Mouse (Mus musculus) embryonic facial prominence, embryonic 13.5 days (tissue): Measurements from ENCODE around the gene Smg6. TPM values are rescaled to one million over a fixed set of nuclear protein-coding genes. Genes with fewer than 3 reads are reported as not detected.

Experiments used
- ATAC-seq: fragments of 200-750 bp; cut with Nextera tagmentation; 2 replicates; pipeline ENCODE4 v1.8.0; 2017; ENCODE audit warnings: low read depth; ENCODE audit not compliant: insufficient number of reproducible peaks, insufficient read depth, low FRiP score, low TSS enrichment
- H3K27ac ChIP-seq: fragments of 300-500 bp; sonication (generic); 2 replicates; pipeline ENCODE4 v1.5.1; 2015; ENCODE audit warnings: moderate library complexity, mild to moderate bottlenecking, inconsistent platforms
- H3K27me3 ChIP-seq: fragments of 300-500 bp; sonication (generic); 2 replicates; pipeline ENCODE4 v1.6.1; 2015; ENCODE audit warnings: mild to moderate bottlenecking, inconsistent platforms
- H3K36me3 ChIP-seq: fragments of 300-500 bp; sonication (generic); 2 replicates; pipeline ENCODE4 v1.6.1; 2015; ENCODE audit warnings: mild to moderate bottlenecking, inconsistent platforms
- H3K4me1 ChIP-seq: fragments of 300-500 bp; sonication (generic); 2 replicates; pipeline ENCODE4 v1.6.1; 2015; ENCODE audit warnings: inconsistent platforms
- H3K4me2 ChIP-seq: fragments of 300-500 bp; sonication (generic); 2 replicates; pipeline ENCODE4 v1.6.1; 2015; ENCODE audit warnings: moderate library complexity, mild to moderate bottlenecking, inconsistent platforms
- H3K4me3 ChIP-seq: fragments of 300-500 bp; sonication (generic); 2 replicates; pipeline ENCODE4 v1.5.1; 2015; ENCODE audit warnings: mild to moderate bottlenecking, inconsistent platforms
- H3K9ac ChIP-seq: fragments of 300-500 bp; sonication (generic); 2 replicates; pipeline ENCODE4 v1.6.1; 2015; ENCODE audit warnings: mild to moderate bottlenecking, inconsistent platforms
- H3K9me3 ChIP-seq: fragments of 300-500 bp; sonication (generic); 2 replicates; pipeline ENCODE4 v1.6.1; 2016; ENCODE audit warnings: inconsistent platforms
- WGBS: fragments of 180-500 bp; shearing (Covaris S2); methylation state at CpG from one replicate; pipeline ENCODE4 v1.1.7; 2015; ENCODE audit warnings: mixed read lengths; 5-methylcytosine and 5-hydroxymethylcytosine counted together
- microRNA counts: library from miRNA; unstranded; fragments of <30 nt; microRNA quantifications from one replicate; lab custom pipeline; 2016
- microRNA-seq: library from miRNA; unstranded; fragments of <30 nt; microRNA quantifications from one replicate; pipeline ENCODE4, GENCODE M21; 2016
- polyA plus RNA-seq: library from polyadenylated mRNA; unstranded; fragments of >200 nt; fragmentation: Nextera tagmentation; extraction: Ambion mirVana; gene quantifications from 2 replicates; pipeline ENCODE4 v1.2.1, GENCODE M21; 2015

The Smg6 gene
- polyA plus RNA-seq, 1 experiment from 2014 or later, result 22.5 TPM

DNA sequence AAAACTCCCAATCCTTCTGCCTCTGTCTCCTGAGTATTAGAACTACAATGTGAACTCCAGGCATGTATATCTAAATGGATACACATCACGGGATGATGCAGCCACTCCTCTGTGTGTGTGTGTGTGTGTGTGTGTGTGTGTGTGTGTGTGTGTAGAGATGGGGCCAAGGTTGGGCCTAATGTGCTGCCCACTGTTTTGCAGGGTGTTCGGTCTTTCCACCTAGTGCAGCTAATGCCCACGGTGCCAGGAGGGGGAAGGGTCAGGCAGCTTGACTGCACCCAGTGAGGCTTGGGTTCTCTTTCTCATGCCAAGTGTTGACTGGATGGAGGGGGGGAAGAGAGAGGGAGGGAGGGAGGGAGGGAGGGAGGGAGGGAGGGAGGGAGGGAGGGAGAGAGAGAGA lies 287.3 kb downstream of the Smg6 start:
- ATAC-seq, result no peak
- H3K27ac ChIP-seq, result no peak overlapping the region
- H3K27me3 ChIP-seq, result 0 out of 2 replicates have a peak, but pooled peaks cover 4% of the 10 kb centered on the region
- WGBS, result 48% methylated on average over 3 of the region's 3 CpGs
- no peaks in the 10 kb centered on the region for H3K36me3 ChIP-seq
- no peaks in the 10 kb centered on the region for H3K9me3 ChIP-seq
- H3K4me1 ChIP-seq, result peaks cover 31% of the 10 kb centered on the region
- no peak overlapping the region for H3K9ac ChIP-seq
- no peak overlapping the region for H3K4me2 ChIP-seq
- no peak overlapping the region for H3K4me3 ChIP-seq

DNA sequence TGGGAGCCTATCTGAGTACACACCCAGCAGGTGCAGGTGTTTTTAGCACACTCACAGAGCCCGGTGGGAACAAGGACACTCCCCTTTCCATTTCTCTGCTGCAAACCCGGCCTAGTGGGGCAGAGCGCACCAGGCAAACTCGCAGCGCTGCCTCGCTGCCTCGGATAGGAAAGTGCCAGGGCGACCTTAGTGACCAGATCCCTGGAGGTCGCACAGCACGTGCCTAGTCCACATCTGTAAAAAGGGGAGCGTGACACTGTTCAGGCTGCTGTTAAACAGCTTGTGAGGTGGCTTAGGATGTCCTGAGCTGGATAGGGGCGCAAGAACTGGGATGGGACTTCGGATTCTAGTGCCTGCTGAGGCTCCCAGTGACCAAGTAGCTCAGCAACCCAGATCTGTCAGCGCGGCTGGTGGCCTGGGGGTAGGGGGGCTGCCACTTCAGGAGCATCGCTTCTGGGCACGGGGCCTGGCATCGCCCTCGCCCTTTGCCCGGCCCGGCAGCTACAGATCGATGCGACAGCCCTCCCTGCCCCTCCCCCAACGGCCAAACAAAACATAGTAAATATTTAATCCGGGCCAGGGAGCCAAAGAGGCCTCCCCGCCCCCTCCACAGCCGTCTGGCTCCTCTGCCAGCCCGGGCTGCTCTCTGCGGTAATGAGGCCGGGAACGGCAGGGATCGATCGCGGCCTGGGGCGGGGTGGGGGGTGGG lies 287.9 kb downstream of the Smg6 start:
- no peak for ATAC-seq
- 4% methylated on average over 35 of the region's 35 CpGs for WGBS
- peaks cover 31% of the 10 kb centered on the region for H3K4me1 ChIP-seq
- H3K27me3 ChIP-seq, result 0 out of 2 replicates have a peak, but pooled peaks cover 4% of the 10 kb centered on the region
- H3K27ac ChIP-seq, result no peak overlapping the region
- H3K9me3 ChIP-seq, result no peaks in the 10 kb centered on the region
- H3K36me3 ChIP-seq, result no peaks in the 10 kb centered on the region
- peak overlapping the region; percentile 73 for H3K4me2 ChIP-seq
- peak overlapping the region; percentile 66 for H3K9ac ChIP-seq
- H3K4me3 ChIP-seq, result peak overlapping the region; percentile 36

MicroRNA genes within 50 kb of the gene (microRNA counts, 519-probe panel; counts per million panel counts)
- 2,706 counts per million, percentile 65 among the panel's probes with 10 or more counts for microRNA mmu-miR-132 (lab: Ali Mortazavi, UCI)
- microRNA mmu-miR-212 (lab: Ali Mortazavi, UCI), result 236 counts per million, percentile 44 among the panel's probes with 10 or more counts

Small RNA genes within 50 kb of the gene (microRNA-seq; reads per million reads assigned to microRNA genes)
- 153 reads per million, percentile 60 among the genes with 10 or more reads in this experiment for gene Mir132
- gene Mir212, result 17.0 reads per million, percentile 33 among the genes with 10 or more reads in this experiment

Other genes with a start within 250 kb of the Smg6 start
- gene Pafah1b1, start 201.2 kb upstream of the Smg6 start, polyA plus RNA-seq, result 54.3 and 55.0 TPM in 2 replicates
- gene Mettl16, start 155.0 kb upstream of the Smg6 start, polyA plus RNA-seq, result 58.4 and 61.8 TPM in 2 replicates
- 5.7 and 6.0 TPM in 2 replicates for gene Mnt, start 94.9 kb upstream of the Smg6 start, polyA plus RNA-seq
- 4.6 and 4.7 TPM in 2 replicates for gene Sgsm2, start 28.8 kb upstream of the Smg6 start, polyA plus RNA-seq
- gene Tsr1, start 27.8 kb upstream of the Smg6 start, polyA plus RNA-seq, result 40.1 and 42.4 TPM in 2 replicates
- 29.9 and 30.6 TPM in 2 replicates for gene Srr, start 125 bp downstream of the Smg6 start, polyA plus RNA-seq
- 8.2 and 9.7 TPM in 2 replicates for gene Hic1, start 243.7 kb downstream of the Smg6 start, polyA plus RNA-seq